Mouse (Mus musculus): Measurements from ENCODE around the gene Cep350. TPM values are rescaled to one million over a fixed set of nuclear protein-coding genes. Genes with fewer than 3 reads are reported as not detected.
A peak's percentile ranks its signal among the peaks of the same experiment; 100 is the strongest.

Gene Cep350
- polyA plus RNA-seq, 1 experiment, result 3.4 TPM

- no peak overlapping the region for H3K4me3 ChIP-seq
These were observed 146.9 kb downstream of the Cep350 start for GRCm38 (mm10) chr1:155825940-155826716.

GRCm38 (mm10) chr1:155820646-155821045, 152.4 kb downstream of the Cep350 start:
- Histone ChIP-seq H3ac (ENCODE audit: control insufficient read depth, insufficient read length) (no peak overlapping the region), H3K27me3 (ENCODE audit: control insufficient read depth, insufficient read depth, insufficient read length) (no peaks in the 10 kb centered on the region), H3K79me2 (ENCODE audit: control insufficient read depth, insufficient read depth) (no peaks in the 10 kb centered on the region), H3K4me2 (ENCODE audit: low read depth) (no peak overlapping the region), H3K36me3 (ENCODE audit: control insufficient read depth, insufficient read depth) (no peaks in the 10 kb centered on the region), H3K4me3 (no peak overlapping the region)
- TF ChIP-seq MYOD1 (IDR thresholded peaks at IDR 0.05; ENCODE audit: control insufficient read depth in 1 of 3, insufficient read length in 2 of 3, low read depth in 2 of 3) (peak in 1 of 3 experiments; percentile 15), E2F4 (IDR thresholded peaks at IDR 0.05; ENCODE audit: insufficient read depth) (no peak)

More at GRCm38 (mm10) chr1:155825940-155826716, 146.9 kb downstream of the Cep350 start:
- no peak overlapping the region for H3K4me2 ChIP-seq (ENCODE audit: low read depth)
- no peaks in the 10 kb centered on the region for H3K36me3 ChIP-seq (ENCODE audit: control insufficient read depth, insufficient read depth)
- no peak for TF ChIP-seq REST (IDR thresholded peaks at IDR 0.05; ENCODE audit: insufficient read depth, insufficient read length)
- no peak overlapping the region for H3ac ChIP-seq (ENCODE audit: control insufficient read depth, insufficient read length)
- no peaks in the 10 kb centered on the region for H3K27me3 ChIP-seq (ENCODE audit: control insufficient read depth, insufficient read depth, insufficient read length)
- no peaks in the 10 kb centered on the region for H3K79me2 ChIP-seq (ENCODE audit: control insufficient read depth, insufficient read depth)

GRCm38 (mm10) chr1:155816167-155816566, 156.9 kb downstream of the Cep350 start:
- H3ac ChIP-seq (ENCODE audit: control insufficient read depth, insufficient read length), result no peak overlapping the region
- H3K4me3 ChIP-seq, result no peak overlapping the region
- no peak overlapping the region for H3K4me2 ChIP-seq (ENCODE audit: low read depth)
- H3K27me3 ChIP-seq (ENCODE audit: control insufficient read depth, insufficient read depth, insufficient read length), result no peaks in the 10 kb centered on the region
- TF ChIP-seq SRF (IDR thresholded peaks at IDR 0.05; ENCODE audit: control insufficient read depth, insufficient read length, low read depth) (no peak), TCF12 (IDR thresholded peaks at IDR 0.05; ENCODE audit: insufficient read depth, poor library complexity, severe bottlenecking) (no peak), REST (IDR thresholded peaks at IDR 0.05; ENCODE audit: insufficient read depth, insufficient read length) (no peak)
- peaks cover 6% of the 10 kb centered on the region for H3K79me2 ChIP-seq (ENCODE audit: control insufficient read depth, insufficient read depth)
- H3K36me3 ChIP-seq (ENCODE audit: control insufficient read depth, insufficient read depth), result no peaks in the 10 kb centered on the region

- H3K79me2 ChIP-seq (ENCODE audit: control insufficient read depth, insufficient read depth), result peaks cover 15% of the 10 kb centered on the region
These were observed 160.2 kb downstream of the Cep350 start, which contains the start of gene Qsox1 for GRCm38 (mm10) chr1:155812581-155813499. TSS of gene Qsox1 (minus strand) at chr1:155812889.

GRCm38 (mm10) chr1:155811995-155812580, 161.0 kb downstream of the Cep350 start:
- H3K4me2 ChIP-seq (ENCODE audit: low read depth), result peak overlapping the region; percentile 97
- H3ac ChIP-seq (ENCODE audit: control insufficient read depth, insufficient read length), result peak overlapping the region; percentile 77
- H3K79me2 ChIP-seq (ENCODE audit: control insufficient read depth, insufficient read depth), result peaks cover 15% of the 10 kb centered on the region
- H3K36me3 ChIP-seq (ENCODE audit: control insufficient read depth, insufficient read depth), result no peaks in the 10 kb centered on the region
- H3K4me3 ChIP-seq, result peak overlapping the region; percentile 74
- no peaks in the 10 kb centered on the region for H3K27me3 ChIP-seq (ENCODE audit: control insufficient read depth, insufficient read depth, insufficient read length)
- TF ChIP-seq REST (IDR thresholded peaks at IDR 0.05; ENCODE audit: insufficient read depth, insufficient read length) (no peak), USF1 (IDR thresholded peaks at IDR 0.05; ENCODE audit: low read depth) (no peak), TCF12 (IDR thresholded peaks at IDR 0.05; ENCODE audit: insufficient read depth, poor library complexity, severe bottlenecking) (no peak), POLR2A (IDR thresholded peaks at IDR 0.05; ENCODE audit: insufficient read length, low read depth) (no peak), TCF3 (IDR thresholded peaks at IDR 0.05; ENCODE audit: insufficient read length, low read depth) (no peak), POLR2AphosphoS2 (IDR thresholded peaks at IDR 0.05; ENCODE audit: insufficient read length, low read depth) (no peak), MYOD1 (IDR thresholded peaks at IDR 0.05; ENCODE audit: control insufficient read depth in 1 of 3, insufficient read length in 2 of 3, low read depth in 2 of 3) (no peak), SRF (IDR thresholded peaks at IDR 0.05; ENCODE audit: control insufficient read depth, insufficient read length, low read depth) (no peak), MYOG (IDR thresholded peaks at IDR 0.05; ENCODE audit: control insufficient read depth in 1 of 3, insufficient read depth in 1 of 3, insufficient read length in 2 of 3, low read depth in 2 of 3) (no peak), E2F4 (IDR thresholded peaks at IDR 0.05; ENCODE audit: insufficient read depth) (no peak), MAX (IDR thresholded peaks at IDR 0.05; ENCODE audit: low read depth) (no peak), CEBPB (IDR thresholded peaks at IDR 0.05; ENCODE audit: insufficient read depth, poor library complexity, severe bottlenecking) (no peak)

More at GRCm38 (mm10) chr1:155812581-155813499, 160.2 kb downstream of the Cep350 start, which contains the start of gene Qsox1:
- H3K27me3 ChIP-seq (ENCODE audit: control insufficient read depth, insufficient read depth, insufficient read length), result no peaks in the 10 kb centered on the region
- peak within 1 kb of the TSS; percentile 74 for H3K4me3 ChIP-seq
- TF ChIP-seq MAX (IDR thresholded peaks at IDR 0.05; ENCODE audit: low read depth) (no peak), POLR2A (IDR thresholded peaks at IDR 0.05; ENCODE audit: insufficient read length, low read depth) (peak; percentile 90), REST (IDR thresholded peaks at IDR 0.05; ENCODE audit: insufficient read depth, insufficient read length) (no peak), TCF12 (IDR thresholded peaks at IDR 0.05; ENCODE audit: insufficient read depth, poor library complexity, severe bottlenecking) (no peak), SRF (IDR thresholded peaks at IDR 0.05; ENCODE audit: control insufficient read depth, insufficient read length, low read depth) (no peak), E2F4 (IDR thresholded peaks at IDR 0.05; ENCODE audit: insufficient read depth) (no peak), MYOD1 (IDR thresholded peaks at IDR 0.05; ENCODE audit: control insufficient read depth in 1 of 3, insufficient read length in 2 of 3, low read depth in 2 of 3) (no peak), POLR2AphosphoS2 (IDR thresholded peaks at IDR 0.05; ENCODE audit: insufficient read length, low read depth) (peak; percentile 89), USF1 (IDR thresholded peaks at IDR 0.05; ENCODE audit: low read depth) (no peak), MYOG (IDR thresholded peaks at IDR 0.05; ENCODE audit: control insufficient read depth in 1 of 3, insufficient read depth in 1 of 3, insufficient read length in 2 of 3, low read depth in 2 of 3) (no peak), TCF3 (IDR thresholded peaks at IDR 0.05; ENCODE audit: insufficient read length, low read depth) (no peak), CEBPB (IDR thresholded peaks at IDR 0.05; ENCODE audit: insufficient read depth, poor library complexity, severe bottlenecking) (no peak)
- H3ac ChIP-seq (ENCODE audit: control insufficient read depth, insufficient read length), result peak within 1 kb of the TSS; percentile 77
- H3K4me2 ChIP-seq (ENCODE audit: low read depth), result peak within 1 kb of the TSS; percentile 97
- no peaks in the 10 kb centered on the region for H3K36me3 ChIP-seq (ENCODE audit: control insufficient read depth, insufficient read depth)

Data from myocyte (in vitro differentiated cells).